Mouse (Mus musculus) CH12.LX (cell line): Measurements from ENCODE around the gene Trpv4.

Source experiments
- BHLHE40 ChIP-seq: IDR thresholded peaks from 2 replicates; pipeline ENCODE4 v1.6.1; 2011; ENCODE audit warnings: mild to moderate bottlenecking, low read depth, low read length, improper control_type of control experiment
- CTCF ChIP-seq, 2 experiments: IDR thresholded peaks in 1 of 2; conservative IDR thresholded peaks in 1 of 2; 2 replicates each; pipeline ENCODE4 v1.5.1; 2011 to 2012; ENCODE audit warnings: low read depth in 2 of 2, low read length in 2 of 2, improper control_type of control experiment in 1 of 2, inconsistent platforms in 1 of 2, mild to moderate bottlenecking in 1 of 2, moderate library complexity in 1 of 2
- EP300 ChIP-seq: IDR thresholded peaks from 2 replicates; pipeline ENCODE4 v1.6.1; 2011; ENCODE audit warnings: low read length, improper control_type of control experiment
- IRF4 ChIP-seq: IDR thresholded peaks from 2 replicates; pipeline ENCODE4 v1.6.1; 2014; ENCODE audit warnings: low read depth, mild to moderate bottlenecking, inconsistent platforms, low read length, improper control_type of control experiment
- JUND ChIP-seq: conservative IDR thresholded peaks from 2 replicates; pipeline ENCODE4 v1.6.1; 2011; ENCODE audit warnings: low read depth, low read length, improper control_type of control experiment
- MAFK ChIP-seq: IDR thresholded peaks from 2 replicates; pipeline ENCODE4 v1.6.1; 2011; ENCODE audit warnings: low read length, improper control_type of control experiment; ENCODE audit not compliant: insufficient replicate concordance
- MAX ChIP-seq: IDR thresholded peaks from 2 replicates; pipeline ENCODE4 v1.6.1; 2011; ENCODE audit warnings: low read length, improper control_type of control experiment
- PAX5 ChIP-seq: IDR thresholded peaks from 2 replicates; pipeline ENCODE4 v1.6.1; 2012; ENCODE audit warnings: low read length, inconsistent platforms, mixed read lengths
- POLR2A ChIP-seq: IDR thresholded peaks from 2 replicates; pipeline ENCODE4 v1.6.1; 2011; ENCODE audit warnings: low read depth, mild to moderate bottlenecking, improper control_type of control experiment, low read length
- RAD21 ChIP-seq: IDR thresholded peaks from 2 replicates; pipeline ENCODE4 v1.6.1; 2011; ENCODE audit warnings: low read depth, mild to moderate bottlenecking, low read length, improper control_type of control experiment, moderate library complexity
- SMC3 ChIP-seq: IDR thresholded peaks from 2 replicates; pipeline ENCODE4 v1.6.1; 2011; ENCODE audit warnings: low read depth, low read length, improper control_type of control experiment
- TCF12 ChIP-seq: IDR thresholded peaks from 2 replicates; pipeline ENCODE4 v1.6.1; 2014; ENCODE audit warnings: low read depth, mild to moderate bottlenecking, inconsistent platforms, low read length, improper control_type of control experiment
- USF2 ChIP-seq: conservative IDR thresholded peaks from 2 replicates; pipeline ENCODE4 v1.6.1; 2011; ENCODE audit warnings: low read depth, low read length, improper control_type of control experiment
- ZKSCAN1 ChIP-seq: IDR thresholded peaks from 2 replicates; pipeline ENCODE4 v1.6.1; 2012; ENCODE audit warnings: low read depth, inconsistent platforms, low read length, improper control_type of control experiment, borderline replicate concordance

GRCm38 (mm10) chr5:114575010-114575409, 83.2 kb downstream of the Trpv4 start:
- no peak for TF ChIP-seq CTCF (conservative IDR thresholded peaks at IDR 0.05 in 1 of 2, IDR thresholded peaks at IDR 0.05 in 1 of 2; ENCODE audit: low read depth in 2 of 2, low read length in 2 of 2)
- no peak for TF ChIP-seq MAX
- TF ChIP-seq USF2, result no peak
- TF ChIP-seq EP300, result no peak
- no peak for TF ChIP-seq POLR2A
- TF ChIP-seq RAD21, result no peak
- no peak for TF ChIP-seq ZKSCAN1
- TF ChIP-seq IRF4, result no peak
- no peak for TF ChIP-seq BHLHE40
- TF ChIP-seq SMC3, result no peak
- TF ChIP-seq MAFK, result no peak
- TF ChIP-seq JUND, result no peak
- no peak for TF ChIP-seq PAX5
- no peak for TF ChIP-seq TCF12
